Mouse (Mus musculus) urinary bladder, postnatal 14 days (tissue): ENCODE data around the gene Myh13.

Experiments used
- DNase-seq: peaks from one replicate; pipeline ENCODE4 v3.0.0; 2021; ENCODE audit warnings: low spot score

Gene Myh13

GRCm38 (mm10) chr11:67390679-67391384 lies 69.4 kb downstream of the Myh13 start:
- no peak for DNase-seq

- no peak for DNase-seq
Measured at GRCm38 (mm10) chr11:67392369-67392768, 70.9 kb downstream of the Myh13 start.

GRCm38 (mm10) chr11:67400956-67401355 lies 79.5 kb downstream of the Myh13 start:
- DNase-seq, result no peak

GRCm38 (mm10) chr11:67414346-67414940 lies 93.0 kb downstream of the Myh13 start:
- no peak for DNase-seq
